ENCODE assay signal across 18 mouse cellular contexts in the genomic region with DNA sequence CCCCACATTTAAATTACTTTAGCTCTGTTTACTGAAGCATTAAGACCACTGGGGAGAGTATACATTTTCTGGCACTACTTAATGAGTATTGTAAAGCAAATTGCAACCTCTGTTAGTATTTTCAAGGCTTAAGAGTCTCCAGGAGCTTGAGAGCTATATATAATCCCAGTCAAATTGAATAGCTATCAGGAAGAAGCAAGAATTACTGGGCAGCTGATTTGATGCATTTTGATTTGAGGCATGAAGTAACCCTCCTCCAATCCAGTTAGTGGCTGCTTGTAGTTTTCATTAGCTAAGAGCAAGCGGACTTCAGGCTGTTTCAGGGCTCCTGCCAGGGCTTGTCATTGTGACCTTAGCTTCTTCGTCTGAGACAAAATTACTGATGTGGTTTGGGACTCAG.
"Had no signal": no experiment of that assay in that cellular context is flagged by ENCODE, and none has a peak within 500 bp of the region (broad histone marks: within the 10 kb centered on the region; RNA-seq: fewer than 3 reads in every experiment).

No protein-coding gene starts in this region.

- ATAC-seq: midbrain, embryonic 15.5 days had no signal

- H3K4me3 ChIP-seq: kidney, embryonic 15.5 days; limb, embryonic 12.5 days; limb, embryonic 15.5 days; liver, embryonic 13.5 days; midbrain, embryonic 12.5 days; midbrain, embryonic 15.5 days; myocyte; neural tube, embryonic 13.5 days had no signal

- H3K27me3 ChIP-seq: kidney, embryonic 15.5 days; limb, embryonic 12.5 days; limb, embryonic 15.5 days; liver, embryonic 13.5 days; midbrain, embryonic 12.5 days; midbrain, embryonic 15.5 days; neural tube, embryonic 13.5 days had no signal

- DNase-seq: kidney, adult 11 months; kidney, adult 8-10 months; kidney, postnatal 10 days; kidney, postnatal 36 days; left cerebral cortex, postnatal 4 days; liver, embryonic 13.5 days; lung, adult 2 months; lung, postnatal 14 days; lung, postnatal 4 days; thymus, adult 18-20 months; thymus, postnatal 36 days had no signal

- H3K9me3 ChIP-seq: kidney, embryonic 15.5 days; limb, embryonic 12.5 days; limb, embryonic 15.5 days; liver, embryonic 13.5 days; midbrain, embryonic 12.5 days; midbrain, embryonic 15.5 days; neural tube, embryonic 13.5 days had no signal

- H3K36me3 ChIP-seq: kidney, embryonic 15.5 days; limb, embryonic 12.5 days; limb, embryonic 15.5 days; liver, embryonic 13.5 days; midbrain, embryonic 12.5 days; midbrain, embryonic 15.5 days; neural tube, embryonic 13.5 days had no signal

- H3K27ac ChIP-seq: kidney, embryonic 15.5 days; limb, embryonic 15.5 days; liver, embryonic 13.5 days; midbrain, embryonic 12.5 days; midbrain, embryonic 15.5 days; neural tube, embryonic 13.5 days had no signal

- H3K9ac ChIP-seq: kidney, embryonic 15.5 days; limb, embryonic 12.5 days; limb, embryonic 15.5 days; liver, embryonic 13.5 days; midbrain, embryonic 12.5 days; midbrain, embryonic 15.5 days; neural tube, embryonic 13.5 days had no signal

- H3K4me2 ChIP-seq: kidney, embryonic 15.5 days; limb, embryonic 12.5 days; limb, embryonic 15.5 days; liver, embryonic 13.5 days; midbrain, embryonic 12.5 days; midbrain, embryonic 15.5 days; neural tube, embryonic 13.5 days had no signal

- H3K4me1 ChIP-seq: liver, embryonic 13.5 days had no signal
